Mouse (Mus musculus) forebrain, embryonic 14.5 days (tissue): Measurements from ENCODE around the gene Bhlhe41. TPM values are rescaled to one million over a fixed set of nuclear protein-coding genes. Genes with fewer than 3 reads are reported as not detected.

Source experiments
- ATAC-seq: fragments of 200-750 bp; cut with Nextera tagmentation; 2 replicates; pipeline ENCODE4 v1.8.0; 2017; ENCODE audit warnings: mild to moderate bottlenecking, moderate library complexity
- DNase-seq: peaks from one replicate; pipeline ENCODE4 v3.0.0-alpha.2; 2015; ENCODE audit warnings: low spot score
- H3K27ac ChIP-seq: fragments of 300-500 bp; sonication (generic); 2 replicates; pipeline ENCODE4 v1.5.1; 2014; ENCODE audit warnings: low read depth, mild to moderate bottlenecking, control low read depth, low read length, moderate library complexity
- H3K27me3 ChIP-seq: fragments of 300-500 bp; sonication (generic); replicated peaks from 2 replicates; pipeline ENCODE4 v1.6.1; 2014; ENCODE audit warnings: low read length, control low read depth, mixed read lengths; ENCODE audit not compliant: control insufficient read depth, insufficient read depth
- H3K36me3 ChIP-seq: fragments of 300-500 bp; sonication (generic); 2 replicates; pipeline ENCODE4 v1.6.1; 2014; ENCODE audit warnings: low read length, control low read depth; ENCODE audit not compliant: control insufficient read depth, insufficient read depth
- H3K4me1 ChIP-seq: fragments of 300-500 bp; sonication (generic); 2 replicates; pipeline ENCODE4 v1.6.1; 2014; ENCODE audit warnings: antibody characterized with exemption, low read length, control low read depth; ENCODE audit not compliant: control insufficient read depth, insufficient read depth
- H3K4me2 ChIP-seq: fragments of 300-500 bp; sonication (generic); 2 replicates; pipeline ENCODE4 v1.6.1; 2014; ENCODE audit warnings: mild to moderate bottlenecking, control low read depth, low read length
- H3K4me3 ChIP-seq: fragments of 300-500 bp; sonication (generic); 2 replicates; pipeline ENCODE4 v1.5.1; 2014; ENCODE audit warnings: low read depth, low read length, control low read depth
- H3K9ac ChIP-seq: fragments of 300-500 bp; sonication (generic); 2 replicates; pipeline ENCODE4 v1.6.1; 2014; ENCODE audit warnings: mild to moderate bottlenecking, low read length, control low read depth, moderate library complexity
- H3K9me3 ChIP-seq: fragments of 300-500 bp; sonication (generic); replicated peaks from 2 replicates; pipeline ENCODE4 v1.6.1; 2016; ENCODE audit warnings: low read length, control low read depth, mixed read lengths; ENCODE audit not compliant: control insufficient read depth
- WGBS: fragments of 180-500 bp; shearing (Covaris S2); extraction: QIAGEN DNeasy Blood & Tissue Kit; methylation state at CpG from one replicate; pipeline ENCODE4 v1.1.7; 2014; 5-methylcytosine and 5-hydroxymethylcytosine counted together
- polyA plus RNA-seq: library from polyadenylated mRNA; unstranded; fragments of >200 nt; fragmentation: Nextera tagmentation; extraction: Ambion mirVana; gene quantifications from 2 replicates; pipeline ENCODE4 v1.2.1, GENCODE M21; 2014

Gene Bhlhe41
- polyA plus RNA-seq, 1 experiment from 2014 or later, result 1.7 TPM

- no peak overlapping the region for H3K9ac ChIP-seq
- no peak overlapping the region for H3K4me3 ChIP-seq
- WGBS, result 89% methylated on average over 9 of the region's 9 CpGs
- H3K27me3 ChIP-seq, result no peaks in the 10 kb centered on the region
- peak; percentile 48 for DNase-seq
- H3K9me3 ChIP-seq, result no peaks in the 10 kb centered on the region
- H3K36me3 ChIP-seq, result no peaks in the 10 kb centered on the region
- no peak for ATAC-seq
- H3K4me1 ChIP-seq, result no peaks in the 10 kb centered on the region
- H3K27ac ChIP-seq, result no peak overlapping the region
- no peak overlapping the region for H3K4me2 ChIP-seq
These were observed 11.8 kb upstream of the Bhlhe41 start for GRCm38 (mm10) chr6:145876986-145877735.

- no peak for ATAC-seq
- WGBS, result 89% methylated on average over 8 of the region's 8 CpGs
- H3K9me3 ChIP-seq, result no peaks in the 10 kb centered on the region
These were observed 8.0 kb upstream of the Bhlhe41 start for GRCm38 (mm10) chr6:145873354-145873753.

GRCm38 (mm10) chr6:145872010-145872409 lies 6.7 kb upstream of the Bhlhe41 start:
- Histone ChIP-seq H3K36me3 (no peaks in the 10 kb centered on the region), H3K9ac (no peak overlapping the region), H3K4me3 (no peak overlapping the region), H3K9me3 (no peaks in the 10 kb centered on the region), H3K4me2 (no peak overlapping the region), H3K27ac (no peak overlapping the region), H3K27me3 (peaks cover 2% of the 10 kb centered on the region; the same call in 1 of the 2 replicates), H3K4me1 (no peaks in the 10 kb centered on the region; the same call in 1 of the 2 replicates)
- WGBS, result 93% methylated on average over 7 of the region's 7 CpGs
- ATAC-seq (no peak), DNase-seq (no peak)

More at GRCm38 (mm10) chr6:145873354-145873753, 8.0 kb upstream of the Bhlhe41 start:
- Histone ChIP-seq H3K4me3 (no peak overlapping the region), H3K27me3 (no peaks in the 10 kb centered on the region), H3K36me3 (no peaks in the 10 kb centered on the region), H3K4me1 (no peaks in the 10 kb centered on the region), H3K9ac (no peak overlapping the region), H3K4me2 (no peak overlapping the region), H3K27ac (no peak overlapping the region)
- no peak for DNase-seq

- H3K27me3 ChIP-seq, result peaks cover 4% of the 10 kb centered on the region; the same call in 1 of the 2 replicates
- peaks cover 3% of the 10 kb centered on the region for H3K4me1 ChIP-seq
- ATAC-seq (no peak), DNase-seq (no peak)
- no peak overlapping the region for H3K27ac ChIP-seq
- WGBS, result 62% methylated on average over 4 of the region's 4 CpGs
- H3K4me2 ChIP-seq, result no peak overlapping the region
- H3K4me3 ChIP-seq, result no peak overlapping the region
- no peaks in the 10 kb centered on the region for H3K36me3 ChIP-seq
- H3K9me3 ChIP-seq, result no peaks in the 10 kb centered on the region
- no peak overlapping the region for H3K9ac ChIP-seq
These were observed 5.6 kb upstream of the Bhlhe41 start for GRCm38 (mm10) chr6:145870991-145871390.

GRCm38 (mm10) chr6:145867111-145867510 lies 1.8 kb upstream of the Bhlhe41 start:
- Histone ChIP-seq H3K9ac (0 out of 2 replicates have a peak overlapping the region, but pooled peaks have one; percentile 61), H3K36me3 (no peaks in the 10 kb centered on the region), H3K4me2 (peak overlapping the region; percentile 99), H3K27me3 (peaks cover 31% of the 10 kb centered on the region), H3K9me3 (no peaks in the 10 kb centered on the region), H3K4me1 (peaks cover 3% of the 10 kb centered on the region), H3K4me3 (no peak overlapping the region), H3K27ac (no peak overlapping the region)
- no peak for DNase-seq
- 64% methylated on average over 3 of the region's 3 CpGs for WGBS
- ATAC-seq, result no peak

- H3K4me2 ChIP-seq, result peak overlapping the region; percentile 99
- H3K9ac ChIP-seq, result peak overlapping the region; percentile 61
- peaks cover 35% of the 10 kb centered on the region for H3K27me3 ChIP-seq
- DNase-seq (peak; percentile 75), ATAC-seq (peak; percentile 53; the same call in 1 of the 2 replicates)
- H3K36me3 ChIP-seq, result no peaks in the 10 kb centered on the region
- H3K4me3 ChIP-seq, result peak overlapping the region; percentile 52
- H3K27ac ChIP-seq, result 0 out of 2 replicates have a peak overlapping the region, but pooled peaks have one; percentile 21
- under 1% methylated on average over 68 of the region's 69 CpGs for WGBS
- peaks cover 3% of the 10 kb centered on the region for H3K4me1 ChIP-seq
- H3K9me3 ChIP-seq, result no peaks in the 10 kb centered on the region
These were observed 811 bp upstream of the Bhlhe41 start for GRCm38 (mm10) chr6:145865886-145866851.

GRCm38 (mm10) chr6:145864171-145864570 lies 1.2 kb downstream of the Bhlhe41 start:
- Histone ChIP-seq H3K27ac (no peak overlapping the region), H3K36me3 (no peaks in the 10 kb centered on the region), H3K27me3 (peaks cover 35% of the 10 kb centered on the region), H3K4me3 (peak overlapping the region; percentile 57), H3K9ac (peak overlapping the region; percentile 61; the same call in 1 of the 2 replicates), H3K9me3 (no peaks in the 10 kb centered on the region), H3K4me1 (peaks cover 3% of the 10 kb centered on the region), H3K4me2 (peak overlapping the region; percentile 99)
- WGBS, result 2% methylated on average over 8 of the region's 8 CpGs
- DNase-seq (no peak), ATAC-seq (no peak)

- H3K36me3 ChIP-seq, result no peaks in the 10 kb centered on the region
- H3K9me3 ChIP-seq, result no peaks in the 10 kb centered on the region
- no peak overlapping the region for H3K27ac ChIP-seq
- DNase-seq, result peak; percentile 86
- peak overlapping the region; percentile 61 for H3K9ac ChIP-seq
- H3K27me3 ChIP-seq, result peaks cover 35% of the 10 kb centered on the region
- H3K4me1 ChIP-seq, result peaks cover 3% of the 10 kb centered on the region
- H3K4me2 ChIP-seq, result peak overlapping the region; percentile 99
- WGBS, result under 1% methylated on average over 78 of the region's 105 CpGs
- ATAC-seq, result peak; percentile 76
- H3K4me3 ChIP-seq, result peak overlapping the region; percentile 57
These were observed 2.0 kb downstream of the Bhlhe41 start for GRCm38 (mm10) chr6:145863065-145863971.
